In the genomic region with DNA sequence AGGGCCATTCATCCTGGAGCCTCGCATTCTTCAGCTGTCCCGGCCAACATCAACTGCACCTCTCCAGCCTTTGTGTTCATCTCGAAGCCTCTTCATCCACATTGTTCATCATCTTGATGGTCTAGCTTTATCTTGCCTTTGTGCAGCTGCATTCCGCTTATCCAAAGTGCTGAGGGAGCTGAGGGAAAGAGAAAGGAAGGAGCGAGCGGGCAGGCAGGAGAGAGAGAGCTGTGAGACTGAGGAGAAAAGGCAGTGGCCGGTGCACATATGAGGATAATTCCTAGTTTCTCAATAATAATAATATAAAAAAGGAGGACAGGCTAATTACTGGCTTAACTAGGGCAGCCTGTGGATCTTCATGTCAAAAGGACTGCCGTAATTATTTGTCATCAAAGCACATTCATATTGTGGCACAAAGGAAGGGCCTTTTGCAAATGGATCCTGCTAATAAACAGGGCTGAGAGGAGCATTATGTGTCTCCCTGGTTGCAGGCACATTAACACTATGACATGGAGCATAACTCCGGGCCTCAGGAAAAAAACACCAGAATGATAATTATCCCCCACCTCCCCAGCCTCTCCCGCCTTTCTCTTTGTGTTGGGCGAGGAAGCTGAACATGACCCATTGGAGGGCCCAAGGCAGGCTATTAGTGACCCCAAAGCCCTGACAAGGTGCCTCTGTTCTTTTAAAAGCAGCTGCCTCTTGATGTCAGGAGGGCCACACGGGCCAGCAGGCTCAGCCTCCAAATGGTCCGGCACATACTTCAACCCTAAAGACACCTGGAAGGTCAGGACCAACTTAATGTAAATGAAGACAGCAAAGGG, we compare ENCODE assay signal across 15 mouse cellular contexts.
DNase-seq lines count a peak whose midpoint lies in the region; ATAC-seq and TF ChIP-seq lines count a peak whose summit lies in the region.
"Had no signal": no experiment of that assay in that cellular context is flagged by ENCODE, and none has a peak within 500 bp of the region (broad histone marks: within the 10 kb centered on the region; RNA-seq: fewer than 3 reads in every experiment).

No protein-coding gene starts in this region.

- no peak for TF ChIP-seq CTCF in hindbrain, postnatal 0 days (IDR thresholded peaks at IDR 0.05; ENCODE audit: low read depth)
- no peak for TF ChIP-seq CTCF in intestine, postnatal 0 days (IDR thresholded peaks at IDR 0.05; ENCODE audit: low read depth)
- no peak for TF ChIP-seq CTCF in kidney, adult 2 months (conservative IDR thresholded peaks at IDR 0.05; ENCODE audit: insufficient read depth, insufficient read length, low read depth, low read length)

- peak; percentile 44 for DNase-seq in embryo, embryonic 10.5 days (ENCODE audit: low spot score)
- peak; percentile 56 for DNase-seq in forebrain, embryonic 14.5 days (ENCODE audit: low spot score)
- no peak for DNase-seq in hindbrain, postnatal 0 days (ENCODE audit: low spot score)
- DNase-seq in MN1 (ENCODE audit: low spot score): no peak
- no peak for DNase-seq in right cerebral cortex, adult 18-20 months
- DNase-seq in kidney, adult 2 months: no peak
- DNase-seq: cerebellum, postnatal 10 days; heart, postnatal 4 days; right cerebral cortex, postnatal 4 days; thymus, postnatal 25 days had no signal

- H3K27ac ChIP-seq in forebrain, embryonic 14.5 days (ENCODE audit: low read depth, low read length): peak overlapping the region; percentile 45; the same call in 1 of the 2 replicates
- no peak overlapping the region for H3K27ac ChIP-seq in hindbrain, postnatal 0 days
- peak overlapping the region; percentile 61 for H3K27ac ChIP-seq in neural tube, embryonic 13.5 days (replicated peaks)
- H3K27ac ChIP-seq in intestine, postnatal 0 days (ENCODE audit: low read depth, low read length): no peak overlapping the region
- H3K27ac ChIP-seq in kidney, adult 2 months (ENCODE audit: insufficient read depth, low read depth, low read length): no peak overlapping the region
- H3K27ac ChIP-seq: kidney, embryonic 15.5 days; macrophage; stomach, embryonic 15.5 days had no signal

- no peak overlapping the region for H3K4me3 ChIP-seq in forebrain, embryonic 14.5 days (ENCODE audit: low read depth, low read length)
- H3K4me3 ChIP-seq in hindbrain, postnatal 0 days (ENCODE audit: low read length): no peak overlapping the region
- H3K4me3 ChIP-seq in neural tube, embryonic 13.5 days: no peak overlapping the region
- no peak overlapping the region for H3K4me3 ChIP-seq in intestine, postnatal 0 days (ENCODE audit: low read depth, low read length)
- no peak overlapping the region for H3K4me3 ChIP-seq in kidney, adult 2 months (ENCODE audit: insufficient read depth, low read depth, low read length)
- H3K4me3 ChIP-seq: kidney, embryonic 15.5 days; stomach, embryonic 15.5 days had no signal

- peaks cover 16% of the 10 kb centered on the region for H3K4me1 ChIP-seq in forebrain, embryonic 14.5 days (ENCODE audit: control insufficient read depth, insufficient read depth, low read length)
- no peaks in the 10 kb centered on the region for H3K4me1 ChIP-seq in hindbrain, postnatal 0 days (ENCODE audit: insufficient read depth, low read length)
- peaks cover 17% of the 10 kb centered on the region for H3K4me1 ChIP-seq in neural tube, embryonic 13.5 days (replicated peaks)
- H3K4me1 ChIP-seq in intestine, postnatal 0 days (replicated peaks; ENCODE audit: control insufficient read depth, insufficient read depth, low read length): no peaks in the 10 kb centered on the region
- H3K4me1 ChIP-seq in kidney, adult 2 months (ENCODE audit: control insufficient read depth, insufficient read depth, low read length): no peaks in the 10 kb centered on the region
- H3K4me1 ChIP-seq: kidney, embryonic 15.5 days; stomach, embryonic 15.5 days had no signal

- TF ChIP-seq POLR2A in kidney, adult 2 months (IDR thresholded peaks at IDR 0.05; ENCODE audit: low read depth, low read length): no peak

- H3K36me3 ChIP-seq in forebrain, embryonic 14.5 days (ENCODE audit: control insufficient read depth, insufficient read depth, low read length): no peaks in the 10 kb centered on the region
- no peaks in the 10 kb centered on the region for H3K36me3 ChIP-seq in hindbrain, postnatal 0 days (ENCODE audit: insufficient read depth, low read length)
- H3K36me3 ChIP-seq in neural tube, embryonic 13.5 days: no peaks in the 10 kb centered on the region
- no peaks in the 10 kb centered on the region for H3K36me3 ChIP-seq in intestine, postnatal 0 days (ENCODE audit: control insufficient read depth, insufficient read depth)
- H3K36me3 ChIP-seq in kidney, adult 2 months (ENCODE audit: control insufficient read depth, insufficient read depth, low read length): no peaks in the 10 kb centered on the region
- H3K36me3 ChIP-seq: kidney, embryonic 15.5 days; stomach, embryonic 15.5 days had no signal

- 0 out of 2 replicates have a peak overlapping the region, but pooled peaks have one; percentile 3 for H3K4me2 ChIP-seq in forebrain, embryonic 14.5 days (ENCODE audit: low read length)
- H3K4me2 ChIP-seq in hindbrain, postnatal 0 days (ENCODE audit: low read depth, low read length): 0 out of 2 replicates have a peak overlapping the region, but pooled peaks have one; percentile 10
- peak overlapping the region; percentile 16; the same call in 1 of the 2 replicates for H3K4me2 ChIP-seq in neural tube, embryonic 13.5 days
- H3K4me2 ChIP-seq in intestine, postnatal 0 days (replicated peaks; ENCODE audit: low read depth): no peak overlapping the region
- H3K4me2 ChIP-seq: kidney, embryonic 15.5 days; stomach, embryonic 15.5 days had no signal

- no peaks in the 10 kb centered on the region for H3K9me3 ChIP-seq in forebrain, embryonic 14.5 days (replicated peaks; ENCODE audit: control insufficient read depth, low read length)
- no peaks in the 10 kb centered on the region for H3K9me3 ChIP-seq in hindbrain, postnatal 0 days (ENCODE audit: low read length)
- H3K9me3 ChIP-seq in neural tube, embryonic 13.5 days: no peaks in the 10 kb centered on the region
- H3K9me3 ChIP-seq in intestine, postnatal 0 days (ENCODE audit: control insufficient read depth): no peaks in the 10 kb centered on the region
- H3K9me3 ChIP-seq: kidney, embryonic 15.5 days; stomach, embryonic 15.5 days had no signal

- no peaks in the 10 kb centered on the region for H3K27me3 ChIP-seq in forebrain, embryonic 14.5 days (replicated peaks; ENCODE audit: control insufficient read depth, insufficient read depth, low read length)
- no peaks in the 10 kb centered on the region for H3K27me3 ChIP-seq in hindbrain, postnatal 0 days (ENCODE audit: insufficient read depth, low read length)
- H3K27me3 ChIP-seq in neural tube, embryonic 13.5 days: no peaks in the 10 kb centered on the region
- H3K27me3 ChIP-seq in intestine, postnatal 0 days (replicated peaks; ENCODE audit: control insufficient read depth, insufficient read depth, low read length): no peaks in the 10 kb centered on the region
- H3K27me3 ChIP-seq in kidney, adult 2 months (replicated peaks; ENCODE audit: control insufficient read depth, insufficient read depth, low read length): no peaks in the 10 kb centered on the region
- H3K27me3 ChIP-seq: kidney, embryonic 15.5 days; stomach, embryonic 15.5 days had no signal

- ATAC-seq in forebrain, embryonic 14.5 days: peak; percentile 81
- ATAC-seq in hindbrain, postnatal 0 days: no peak
- ATAC-seq in neural tube, embryonic 13.5 days (ENCODE audit: low read depth): peak; percentile 50; the same call in 1 of the 2 replicates
- ATAC-seq in intestine, postnatal 0 days: no peak

- peak overlapping the region; percentile 41; the same call in 1 of the 2 replicates for H3K9ac ChIP-seq in forebrain, embryonic 14.5 days (ENCODE audit: low read length)
- 0 out of 2 replicates have a peak overlapping the region, but pooled peaks have one; percentile 28 for H3K9ac ChIP-seq in hindbrain, postnatal 0 days (replicated peaks; ENCODE audit: low read length)
- peak overlapping the region; percentile 43; the same call in 1 of the 2 replicates for H3K9ac ChIP-seq in neural tube, embryonic 13.5 days
- no peak overlapping the region for H3K9ac ChIP-seq in intestine, postnatal 0 days (ENCODE audit: low read depth, low read length)
- H3K9ac ChIP-seq: kidney, embryonic 15.5 days; stomach, embryonic 15.5 days had no signal

- WGBS in forebrain, embryonic 14.5 days: 10% methylated on average over 13 of the region's 13 CpGs
- WGBS in hindbrain, postnatal 0 days: 36% methylated on average over 13 of the region's 13 CpGs
- 19% methylated on average over 13 of the region's 13 CpGs for WGBS in neural tube, embryonic 13.5 days
- WGBS in intestine, postnatal 0 days: 66% methylated on average over 13 of the region's 13 CpGs
- 70% methylated on average over 13 of the region's 13 CpGs for WGBS in kidney, adult 2 months

Comparison
In these comparisons a context has a peak if more than half of its experiments do, and no peak if none do; other contexts are left out.
1. DNase-seq: peak in embryo, embryonic 10.5 days (single experiment) and forebrain, embryonic 14.5 days (single experiment); none in hindbrain, postnatal 0 days (single experiment), MN1 (single experiment), right cerebral cortex, adult 18-20 months (single experiment) and kidney, adult 2 months (single experiment).
2. ATAC-seq: peak in forebrain, embryonic 14.5 days (single experiment) and neural tube, embryonic 13.5 days (single experiment); none in hindbrain, postnatal 0 days (single experiment) and intestine, postnatal 0 days (single experiment).
3. H3K27ac ChIP-seq: peak in forebrain, embryonic 14.5 days (single experiment) and neural tube, embryonic 13.5 days (single experiment); none in hindbrain, postnatal 0 days (single experiment), intestine, postnatal 0 days (single experiment) and kidney, adult 2 months (single experiment).